Mouse (Mus musculus): Measurements from ENCODE around the gene U2af1l4. TPM values are rescaled to one million over a fixed set of nuclear protein-coding genes. Genes with fewer than 3 reads are reported as not detected.

The U2af1l4 gene
- total RNA-seq, 2 experiments from 2014 or later = 60.2 to 61.4 TPM

GRCm38 (mm10) chr7:30579950-30580349 lies 16.8 kb downstream of the U2af1l4 start:
- DNase-seq (ENCODE audit: low spot score in 2 of 2) = no peak
- intact Hi-C loops (cut with DNase I) = no loop called here

GRCm38 (mm10) chr7:30581547-30581946 lies 18.4 kb downstream of the U2af1l4 start:
- DNase-seq (ENCODE audit: low spot score in 2 of 2) = no peak
- intact Hi-C loops (cut with DNase I) = no loop called here

DNA sequence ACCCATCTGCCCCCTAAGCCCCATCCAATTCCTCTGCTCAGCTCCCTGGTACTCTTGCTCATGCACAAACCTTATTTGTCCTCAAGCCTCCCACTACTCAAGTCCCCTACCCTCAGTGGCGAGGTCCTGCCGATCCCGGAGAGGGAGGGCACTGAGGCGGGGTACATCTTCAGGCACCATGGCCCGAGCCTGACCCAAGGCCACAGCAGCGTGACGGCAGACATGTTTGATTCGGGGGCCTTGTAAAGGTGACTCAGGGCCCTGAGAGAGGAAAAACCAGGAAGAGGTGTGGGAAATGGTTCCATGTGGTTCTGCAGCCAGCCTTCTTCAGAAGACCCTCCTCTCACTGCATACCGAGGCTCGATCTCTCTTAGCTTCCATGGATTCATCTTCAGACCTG lies 21.2 kb downstream of the U2af1l4 start:
- intact Hi-C loops (cut with DNase I) = no loop called here
- DNase-seq (ENCODE audit: low spot score in 2 of 2) = no peak

GRCm38 (mm10) chr7:30585170-30585569 lies 22.1 kb downstream of the U2af1l4 start:
- intact Hi-C loops (cut with DNase I) = no loop called here
- no peak for DNase-seq (ENCODE audit: low spot score in 2 of 2)

DNA sequence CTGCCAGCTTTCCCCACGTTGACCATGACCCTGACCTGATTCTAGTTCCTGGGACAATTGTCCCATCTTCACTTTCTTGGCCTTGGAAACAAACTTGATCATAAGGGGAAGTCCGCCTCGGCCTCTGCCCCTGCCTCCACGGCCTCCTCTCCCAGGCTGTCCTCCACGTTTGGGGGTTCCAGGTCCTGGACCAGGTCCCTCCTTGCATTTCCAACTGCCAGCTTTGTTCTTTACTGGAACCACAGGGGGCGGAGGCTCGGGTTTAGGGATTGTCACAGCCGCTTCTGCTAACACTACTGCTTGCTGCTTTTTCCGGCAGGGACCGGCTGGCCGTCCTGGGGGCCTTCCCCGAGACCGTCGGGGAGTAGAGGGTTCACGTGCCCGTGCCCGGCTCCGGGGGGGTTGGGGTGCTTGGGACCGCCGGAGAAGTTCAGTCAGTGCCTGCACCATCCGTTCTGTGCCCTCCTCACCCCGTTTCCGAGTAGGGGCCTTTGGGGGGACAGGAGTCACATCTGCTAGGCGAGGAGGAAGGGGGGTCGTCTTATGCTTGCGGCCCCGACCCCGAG lies 23.4 kb downstream of the U2af1l4 start:
- intact Hi-C loops (cut with DNase I) = no loop called here

DNA sequence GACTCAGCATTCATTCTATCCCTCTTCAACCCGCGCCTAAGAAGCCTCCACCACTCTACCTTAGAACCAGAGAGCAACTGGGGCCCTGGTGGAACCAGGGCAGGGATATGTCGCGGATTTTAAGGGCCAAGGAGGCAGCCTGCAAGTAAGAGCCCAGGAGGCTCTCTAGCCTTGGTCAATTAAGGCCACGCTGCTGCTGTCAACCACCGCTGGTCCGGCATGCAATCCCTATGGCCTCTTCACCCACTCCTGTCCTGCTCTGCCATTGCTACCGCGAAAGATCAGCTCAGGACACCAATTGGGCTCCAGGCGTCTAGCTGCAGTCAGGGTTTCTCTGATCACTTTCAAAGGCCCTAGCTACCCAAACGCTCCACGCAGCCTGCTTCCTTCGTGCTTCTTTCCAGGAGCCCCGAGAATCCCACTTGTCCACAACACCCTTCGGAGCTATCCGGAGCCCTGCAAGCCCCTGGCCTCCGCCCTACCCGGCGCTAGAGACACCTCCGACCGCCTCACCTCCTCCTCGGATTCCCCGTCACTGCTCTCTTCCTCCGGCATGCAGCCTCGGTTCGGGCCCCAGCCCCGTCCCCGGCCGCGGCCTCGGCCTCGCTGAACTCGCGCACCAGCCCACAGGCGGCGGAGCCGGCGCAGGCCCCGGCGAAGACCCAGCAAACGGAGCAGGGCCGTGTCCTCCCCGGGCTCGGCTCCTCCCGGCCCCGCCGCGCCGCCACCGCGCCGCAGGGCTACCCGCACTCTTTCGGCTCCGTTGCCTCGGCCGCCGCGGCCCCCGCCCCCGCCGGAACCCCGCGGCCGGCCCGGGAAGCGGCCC lies 25.0 kb downstream of the U2af1l4 start:
- peak; percentile 29 to 56 for DNase-seq (ENCODE audit: low spot score in 2 of 2)
- intact Hi-C loops (cut with DNase I) = loop anchor here (2.0 kb wide), 1 partner anchor 25 kb away; the partner anchor contains the start of gene Upk1a

More for the DNA sequence above, 23.4 kb downstream of the U2af1l4 start:
- DNase-seq (ENCODE audit: low spot score in 2 of 2) = no peak

DNA sequence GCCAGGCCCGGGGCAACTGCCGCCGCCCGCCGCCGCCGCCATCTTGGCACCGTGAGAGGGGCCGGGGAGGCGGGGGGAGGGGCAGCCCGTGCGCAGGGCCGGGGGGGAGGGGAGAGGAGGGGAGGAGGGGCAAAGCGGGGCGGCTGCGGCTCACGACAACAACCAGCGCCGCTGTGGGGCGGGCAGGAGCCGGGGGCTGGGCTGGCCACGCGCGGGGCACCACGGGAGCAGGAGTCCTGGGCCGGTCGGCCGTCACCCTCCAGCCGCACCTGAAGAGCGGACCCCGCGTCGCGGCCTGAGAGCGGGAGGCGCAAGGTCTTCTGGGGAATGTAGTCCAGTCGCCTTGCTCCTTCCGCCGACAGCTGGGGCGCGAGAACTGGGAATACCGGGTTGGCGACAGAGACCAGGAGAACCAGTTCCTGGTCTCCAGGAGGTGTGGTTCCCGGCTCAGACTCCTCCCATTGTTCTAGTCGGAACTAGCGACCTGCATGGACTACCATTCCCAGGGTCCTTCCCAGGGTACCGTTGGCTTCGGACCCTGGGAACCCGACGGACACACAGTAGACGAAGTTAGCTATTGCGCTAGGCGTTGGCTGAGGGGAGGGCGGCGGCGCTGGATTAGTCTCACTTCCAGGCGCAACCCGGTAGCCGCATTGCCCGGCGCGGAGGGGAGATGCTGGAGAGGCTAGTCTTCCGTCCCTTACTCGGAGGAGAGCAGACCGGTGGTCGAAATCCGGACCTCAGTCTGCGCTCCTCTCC lies 25.8 kb downstream of the U2af1l4 start, which contains the start of gene Kmt2b:
Kmt2b (minus strand) TSS at position 51 of the 759 bp plus-strand sequence.
- intact Hi-C loops (cut with DNase I) = loop anchor here (2.0 kb wide), 1 partner anchor 24 kb away; the partner anchor contains the start of gene Upk1a
- peak; percentile 95 to 96 for DNase-seq (ENCODE audit: low spot score in 2 of 2)

GRCm38 (mm10) chr7:30589435-30590301 lies 26.6 kb downstream of the U2af1l4 start:
- intact Hi-C loops (cut with DNase I) = loop anchor here (2.0 kb wide), 1 partner anchor 23 kb away; the partner anchor contains the start of gene Upk1a

GRCm38 (mm10) chr7:30590927-30591604 lies 28.0 kb downstream of the U2af1l4 start:
- intact Hi-C loops (cut with DNase I) = no loop called here
- DNase-seq (ENCODE audit: low spot score in 2 of 2) = no peak

More at GRCm38 (mm10) chr7:30589435-30590301, 26.6 kb downstream of the U2af1l4 start:
- DNase-seq (ENCODE audit: low spot score in 2 of 2) = peak; percentile 70 to 82

GRCm38 (mm10) chr7:30591605-30591951 lies 28.5 kb downstream of the U2af1l4 start:
- DNase-seq (ENCODE audit: low spot score in 2 of 2) = no peak
- intact Hi-C loops (cut with DNase I) = no loop called here

- intact Hi-C loops (cut with DNase I) = no loop called here
- no peak for DNase-seq (ENCODE audit: low spot score in 2 of 2)
These were observed 29.8 kb downstream of the U2af1l4 start for GRCm38 (mm10) chr7:30592772-30593423.

DNA sequence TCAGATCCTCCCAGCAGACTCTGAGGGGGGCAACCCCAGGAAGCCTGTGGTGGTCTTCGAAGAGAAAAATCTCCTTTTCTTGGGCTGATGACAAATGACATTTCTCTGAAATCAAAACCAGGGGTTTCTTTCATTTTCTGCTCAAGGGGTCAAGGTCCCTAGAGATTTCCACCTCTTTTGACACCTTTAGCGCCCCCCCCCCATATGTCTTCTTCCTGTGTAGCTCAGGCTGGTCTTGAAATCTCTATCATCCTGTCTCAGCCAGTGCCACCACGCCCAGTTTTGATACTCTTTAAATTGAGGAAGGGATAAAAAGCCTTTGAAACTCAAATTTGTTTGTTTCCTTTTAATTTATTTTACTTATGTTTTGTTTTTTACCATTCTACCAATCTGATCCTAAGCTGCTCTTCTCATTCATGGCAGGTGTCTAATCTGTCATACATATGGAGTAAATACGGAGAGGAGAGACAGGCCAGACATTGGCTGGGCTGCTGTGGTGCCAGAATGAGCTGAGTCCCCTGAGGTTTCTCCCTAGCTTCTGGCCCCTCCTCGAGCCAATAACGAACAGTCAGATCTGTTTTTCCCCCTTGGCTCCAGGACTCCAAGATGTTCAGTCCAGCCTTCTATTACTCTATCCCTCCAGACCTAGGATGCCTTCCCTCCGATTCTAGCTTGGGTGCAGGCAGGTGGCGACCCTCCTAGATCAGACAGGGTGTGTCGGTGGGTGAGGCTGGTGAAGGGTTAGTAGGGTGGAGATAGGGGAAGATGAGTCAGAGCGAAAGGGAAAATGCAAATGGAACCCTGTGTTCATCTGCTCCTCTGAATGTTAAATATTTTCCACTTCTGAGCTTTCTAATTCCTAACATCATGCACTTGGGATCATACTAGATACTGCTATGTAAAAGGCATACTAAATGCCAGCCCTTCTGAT lies 30.7 kb downstream of the U2af1l4 start:
- intact Hi-C loops (cut with DNase I) = no loop called here

DNA sequence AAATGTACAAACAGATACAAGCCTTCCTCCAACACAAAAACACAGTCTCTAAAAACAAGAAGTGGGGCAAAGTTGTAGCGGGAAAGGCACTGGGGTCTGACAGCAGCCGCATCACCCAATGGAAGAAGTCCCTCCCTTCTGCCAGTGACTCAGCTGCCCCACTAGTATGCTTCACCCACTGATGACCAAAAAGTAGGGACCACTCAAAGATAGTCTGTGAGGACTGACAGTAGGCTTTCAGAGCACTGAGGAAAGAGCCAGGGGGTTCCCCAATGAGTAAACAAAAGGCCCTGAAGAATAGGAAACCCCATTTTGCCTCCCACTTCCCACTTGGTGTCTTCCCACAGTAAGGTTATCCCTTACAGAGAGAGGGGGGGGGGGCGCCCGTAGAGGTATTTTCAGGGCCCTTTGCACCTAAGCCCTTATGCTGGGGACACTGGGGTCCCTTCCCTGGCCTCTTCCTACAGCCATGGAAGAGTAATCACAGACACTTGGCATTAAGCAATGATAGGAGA lies 31.5 kb downstream of the U2af1l4 start:
- intact Hi-C loops (cut with DNase I) = no loop called here
- DNase-seq (ENCODE audit: low spot score in 2 of 2) = no peak

More for the DNA sequence above, 30.7 kb downstream of the U2af1l4 start:
- DNase-seq (ENCODE audit: low spot score in 2 of 2) = no peak

GRCm38 (mm10) chr7:30596093-30596492 lies 33.0 kb downstream of the U2af1l4 start:
- intact Hi-C loops (cut with DNase I) = no loop called here
- DNase-seq (ENCODE audit: low spot score in 2 of 2) = no peak

DNA sequence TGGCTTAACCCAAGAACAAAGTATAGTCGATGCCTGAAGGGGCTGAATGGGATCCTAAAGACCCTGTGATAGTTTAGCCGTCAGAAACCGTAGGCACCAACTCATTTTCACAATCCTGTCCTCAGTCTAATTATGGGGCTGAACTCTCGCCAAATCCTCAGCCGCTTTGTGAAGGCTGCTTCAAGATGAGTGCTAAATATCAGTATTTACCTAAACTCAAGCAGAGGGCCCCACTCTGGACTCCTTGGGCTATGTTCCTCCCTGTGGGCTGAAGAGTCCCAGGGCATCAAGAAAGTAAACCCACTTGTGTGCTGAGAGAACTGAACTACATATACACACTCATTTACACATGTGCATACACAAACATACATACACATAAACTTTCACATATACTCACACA lies 33.7 kb downstream of the U2af1l4 start:
- no peak for DNase-seq (ENCODE audit: low spot score in 2 of 2)
- intact Hi-C loops (cut with DNase I) = no loop called here

DNA sequence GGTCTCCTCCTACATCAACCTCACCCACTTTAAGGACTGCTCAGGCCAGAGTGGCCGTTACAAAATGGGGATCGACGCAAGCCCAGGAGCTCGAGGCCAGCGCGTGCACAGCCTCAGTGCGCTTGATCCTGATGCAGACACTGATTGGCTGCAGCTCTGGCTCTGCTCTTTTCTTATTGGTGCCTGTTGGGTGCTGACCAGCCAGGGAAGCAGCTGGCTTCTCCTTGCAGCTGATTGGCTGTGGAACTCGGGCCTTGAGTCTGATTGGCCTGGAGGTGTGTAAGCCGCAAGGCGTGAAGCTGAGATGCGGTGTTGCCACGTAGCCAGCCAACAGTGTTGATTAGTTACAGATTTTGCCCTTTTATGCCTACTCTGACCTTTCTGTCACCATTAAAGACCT lies 35.7 kb downstream of the U2af1l4 start, which contains the start of gene Zbtb32:
Zbtb32 (minus strand) TSS at position 124 of the 400 bp plus-strand sequence.
- intact Hi-C loops (cut with DNase I) = no loop called here
- DNase-seq (ENCODE audit: low spot score in 2 of 2) = no peak

DNA sequence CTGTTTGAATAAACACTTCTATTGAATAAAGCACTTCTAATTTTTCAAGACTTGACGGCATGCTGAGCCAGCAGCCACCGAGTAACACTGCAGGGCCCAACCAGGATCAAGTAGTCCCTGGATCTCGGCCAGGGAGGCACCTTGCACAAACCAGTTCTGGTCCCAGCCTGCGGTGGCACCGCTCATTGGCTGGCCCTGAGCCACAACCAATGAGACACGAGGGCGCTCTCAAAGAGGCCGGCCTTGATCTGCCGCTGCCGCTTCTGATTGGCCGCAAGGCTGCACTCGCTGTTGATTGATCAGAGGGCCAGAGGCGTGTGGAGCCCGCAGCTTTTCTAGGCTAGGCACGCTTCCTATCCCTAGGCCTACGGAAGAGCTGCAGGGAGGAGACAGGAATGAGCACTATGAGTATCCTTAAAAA lies 36.8 kb downstream of the U2af1l4 start:
- peak; percentile 92 to 95 for DNase-seq (ENCODE audit: low spot score in 2 of 2)
- intact Hi-C loops (cut with DNase I) = no loop called here
